Mouse (Mus musculus): Measurements from ENCODE around the gene Eif2b1.
A peak's percentile ranks its signal among the peaks of the same experiment; 100 is the strongest.

The Eif2b1 gene

GRCm38 (mm10) chr5:124530655-124531582, 48.0 kb downstream of the Eif2b1 start, which contains the start of gene Rilpl1:
Gene Rilpl1, minus strand, starts transcription at chr5:124531391.
- Histone ChIP-seq H3K27me3 (ENCODE audit: insufficient read depth, low read length) (peaks cover 4% of the 10 kb centered on the region; the same call in 1 of the 2 replicates), H3K4me3 (replicated peaks; ENCODE audit: low read length) (peak within 1 kb of the TSS; percentile 90), H3K9me3 (ENCODE audit: low read length) (no peaks in the 10 kb centered on the region), H3K36me3 (ENCODE audit: insufficient read depth, low read length) (peaks cover 4% of the 10 kb centered on the region; the same call in 1 of the 2 replicates), H3K4me1 (replicated peaks; ENCODE audit: low read depth, low read length) (peaks cover 66% of the 10 kb centered on the region)
- TF ChIP-seq POU5F1 (IDR thresholded peaks at IDR 0.05; ENCODE audit: borderline replicate concordance, low read length): no peak
- no peak for TF ChIP-seq NANOG (IDR thresholded peaks at IDR 0.05; ENCODE audit: borderline replicate concordance, low read length)
- TF ChIP-seq CTCF (conservative IDR thresholded peaks at IDR 0.05; ENCODE audit: low read length): no peak

GRCm38 (mm10) chr5:124529697-124530096, 49.2 kb downstream of the Eif2b1 start:
- Histone ChIP-seq H3K4me3 (replicated peaks; ENCODE audit: low read length) (peak overlapping the region; percentile 90), H3K4me1 (replicated peaks; ENCODE audit: low read depth, low read length) (peaks cover 65% of the 10 kb centered on the region), H3K36me3 (ENCODE audit: insufficient read depth, low read length) (peaks cover 12% of the 10 kb centered on the region), H3K9me3 (ENCODE audit: low read length) (no peaks in the 10 kb centered on the region), H3K27me3 (ENCODE audit: insufficient read depth, low read length) (peaks cover 4% of the 10 kb centered on the region; the same call in 1 of the 2 replicates)
- TF ChIP-seq NANOG (IDR thresholded peaks at IDR 0.05; ENCODE audit: borderline replicate concordance, low read length) (no peak), POU5F1 (IDR thresholded peaks at IDR 0.05; ENCODE audit: borderline replicate concordance, low read length) (no peak), CTCF (conservative IDR thresholded peaks at IDR 0.05; ENCODE audit: low read length) (no peak)

- H3K9me3 ChIP-seq (ENCODE audit: low read length): no peaks in the 10 kb centered on the region
- H3K27me3 ChIP-seq (ENCODE audit: insufficient read depth, low read length): peaks cover 4% of the 10 kb centered on the region; the same call in 1 of the 2 replicates
- peaks cover 17% of the 10 kb centered on the region for H3K36me3 ChIP-seq (ENCODE audit: insufficient read depth, low read length)
- peak overlapping the region; percentile 90 for H3K4me3 ChIP-seq (replicated peaks; ENCODE audit: low read length)
- H3K4me1 ChIP-seq (replicated peaks; ENCODE audit: low read depth, low read length): peaks cover 67% of the 10 kb centered on the region
- TF ChIP-seq NANOG (IDR thresholded peaks at IDR 0.05; ENCODE audit: borderline replicate concordance, low read length) (no peak), POU5F1 (IDR thresholded peaks at IDR 0.05; ENCODE audit: borderline replicate concordance, low read length) (no peak), CTCF (conservative IDR thresholded peaks at IDR 0.05; ENCODE audit: low read length) (no peak)
These were observed 49.7 kb downstream of the Eif2b1 start for GRCm38 (mm10) chr5:124529191-124529651.

GRCm38 (mm10) chr5:124528791-124529190, 50.1 kb downstream of the Eif2b1 start:
- H3K27me3 ChIP-seq (ENCODE audit: insufficient read depth, low read length): peaks cover 4% of the 10 kb centered on the region; the same call in 1 of the 2 replicates
- H3K4me3 ChIP-seq (replicated peaks; ENCODE audit: low read length): peak overlapping the region; percentile 90
- TF ChIP-seq NANOG (IDR thresholded peaks at IDR 0.05; ENCODE audit: borderline replicate concordance, low read length): no peak
- no peak for TF ChIP-seq CTCF (conservative IDR thresholded peaks at IDR 0.05; ENCODE audit: low read length)
- TF ChIP-seq POU5F1 (IDR thresholded peaks at IDR 0.05; ENCODE audit: borderline replicate concordance, low read length): no peak
- peaks cover 68% of the 10 kb centered on the region for H3K4me1 ChIP-seq (replicated peaks; ENCODE audit: low read depth, low read length)
- peaks cover 17% of the 10 kb centered on the region for H3K36me3 ChIP-seq (ENCODE audit: insufficient read depth, low read length)
- no peaks in the 10 kb centered on the region for H3K9me3 ChIP-seq (ENCODE audit: low read length)

- Histone ChIP-seq H3K9me3 (ENCODE audit: low read length) (no peaks in the 10 kb centered on the region), H3K4me1 (replicated peaks; ENCODE audit: low read depth, low read length) (peaks cover 65% of the 10 kb centered on the region), H3K4me3 (replicated peaks; ENCODE audit: low read length) (peak overlapping the region; percentile 90), H3K36me3 (ENCODE audit: insufficient read depth, low read length) (peaks cover 17% of the 10 kb centered on the region), H3K27me3 (ENCODE audit: insufficient read depth, low read length) (peaks cover 4% of the 10 kb centered on the region; the same call in 1 of the 2 replicates)
- TF ChIP-seq POU5F1 (IDR thresholded peaks at IDR 0.05; ENCODE audit: borderline replicate concordance, low read length) (no peak), CTCF (conservative IDR thresholded peaks at IDR 0.05; ENCODE audit: low read length) (no peak), NANOG (IDR thresholded peaks at IDR 0.05; ENCODE audit: borderline replicate concordance, low read length) (no peak)
These were observed 50.6 kb downstream of the Eif2b1 start for GRCm38 (mm10) chr5:124528351-124528750.

GRCm38 (mm10) chr5:124524943-124525342, 54.0 kb downstream of the Eif2b1 start:
- Histone ChIP-seq H3K27me3 (ENCODE audit: insufficient read depth, low read length) (0 out of 2 replicates have a peak, but pooled peaks cover 3% of the 10 kb centered on the region), H3K36me3 (ENCODE audit: insufficient read depth, low read length) (peaks cover 29% of the 10 kb centered on the region), H3K4me1 (replicated peaks; ENCODE audit: low read depth, low read length) (peaks cover 43% of the 10 kb centered on the region), H3K4me3 (replicated peaks; ENCODE audit: low read length) (no peak overlapping the region), H3K9me3 (ENCODE audit: low read length) (no peaks in the 10 kb centered on the region)
- TF ChIP-seq POU5F1 (IDR thresholded peaks at IDR 0.05; ENCODE audit: borderline replicate concordance, low read length) (no peak), NANOG (IDR thresholded peaks at IDR 0.05; ENCODE audit: borderline replicate concordance, low read length) (no peak), CTCF (conservative IDR thresholded peaks at IDR 0.05; ENCODE audit: low read length) (no peak)

GRCm38 (mm10) chr5:124523032-124523431, 55.9 kb downstream of the Eif2b1 start:
- Histone ChIP-seq H3K9me3 (ENCODE audit: low read length) (no peaks in the 10 kb centered on the region), H3K36me3 (ENCODE audit: insufficient read depth, low read length) (peaks cover 33% of the 10 kb centered on the region), H3K27me3 (ENCODE audit: insufficient read depth, low read length) (no peaks in the 10 kb centered on the region), H3K4me1 (replicated peaks; ENCODE audit: low read depth, low read length) (peaks cover 24% of the 10 kb centered on the region), H3K4me3 (replicated peaks; ENCODE audit: low read length) (no peak overlapping the region)
- no peak for TF ChIP-seq NANOG (IDR thresholded peaks at IDR 0.05; ENCODE audit: borderline replicate concordance, low read length)
- peak; percentile 87 for TF ChIP-seq CTCF (conservative IDR thresholded peaks at IDR 0.05; ENCODE audit: low read length)

- no peaks in the 10 kb centered on the region for H3K27me3 ChIP-seq (ENCODE audit: insufficient read depth, low read length)
- TF ChIP-seq POU5F1 (IDR thresholded peaks at IDR 0.05; ENCODE audit: borderline replicate concordance, low read length) (no peak), CTCF (conservative IDR thresholded peaks at IDR 0.05; ENCODE audit: low read length) (no peak), NANOG (IDR thresholded peaks at IDR 0.05; ENCODE audit: borderline replicate concordance, low read length) (no peak)
- no peaks in the 10 kb centered on the region for H3K9me3 ChIP-seq (ENCODE audit: low read length)
- no peak overlapping the region for H3K4me3 ChIP-seq (replicated peaks; ENCODE audit: low read length)
- peaks cover 13% of the 10 kb centered on the region for H3K4me1 ChIP-seq (replicated peaks; ENCODE audit: low read depth, low read length)
- peaks cover 33% of the 10 kb centered on the region for H3K36me3 ChIP-seq (ENCODE audit: insufficient read depth, low read length)
These were observed 57.3 kb downstream of the Eif2b1 start for GRCm38 (mm10) chr5:124521588-124521987.
